Mouse (Mus musculus): ENCODE measurements around the gene Foxn2. TPM values are rescaled to one million over a fixed set of nuclear protein-coding genes. Genes with fewer than 3 reads are reported as not detected.
A peak's percentile ranks its signal among the peaks of the same experiment; 100 is the strongest.
"Not testable (repeated sequence)": the region's sequence is repeated elsewhere in the genome, so short reads cannot be mapped to it uniquely, and the experiment has no call there.

The Foxn2 gene
- total RNA-seq (2021) = 10 to 100 TPM in 1 of 2 experiments, 1 to 10 TPM in 1; 9.3 to 10.9 TPM
- long read RNA-seq, experiment 1, full-length matches to known transcripts = 1 of 1 reads
- long read RNA-seq, experiment 1, partial matches to known transcripts = 0 of 1 reads
- long read RNA-seq, experiment 1, other reads (novel, unspliced or antisense) = 0 of 1 reads
- long read RNA-seq, experiment 2, full-length matches to known transcripts = 2 of 8 reads
- long read RNA-seq, experiment 2, partial matches to known transcripts = 0 of 8 reads
- long read RNA-seq, experiment 2, other reads (novel, unspliced or antisense) = 6 of 8 reads

DNA sequence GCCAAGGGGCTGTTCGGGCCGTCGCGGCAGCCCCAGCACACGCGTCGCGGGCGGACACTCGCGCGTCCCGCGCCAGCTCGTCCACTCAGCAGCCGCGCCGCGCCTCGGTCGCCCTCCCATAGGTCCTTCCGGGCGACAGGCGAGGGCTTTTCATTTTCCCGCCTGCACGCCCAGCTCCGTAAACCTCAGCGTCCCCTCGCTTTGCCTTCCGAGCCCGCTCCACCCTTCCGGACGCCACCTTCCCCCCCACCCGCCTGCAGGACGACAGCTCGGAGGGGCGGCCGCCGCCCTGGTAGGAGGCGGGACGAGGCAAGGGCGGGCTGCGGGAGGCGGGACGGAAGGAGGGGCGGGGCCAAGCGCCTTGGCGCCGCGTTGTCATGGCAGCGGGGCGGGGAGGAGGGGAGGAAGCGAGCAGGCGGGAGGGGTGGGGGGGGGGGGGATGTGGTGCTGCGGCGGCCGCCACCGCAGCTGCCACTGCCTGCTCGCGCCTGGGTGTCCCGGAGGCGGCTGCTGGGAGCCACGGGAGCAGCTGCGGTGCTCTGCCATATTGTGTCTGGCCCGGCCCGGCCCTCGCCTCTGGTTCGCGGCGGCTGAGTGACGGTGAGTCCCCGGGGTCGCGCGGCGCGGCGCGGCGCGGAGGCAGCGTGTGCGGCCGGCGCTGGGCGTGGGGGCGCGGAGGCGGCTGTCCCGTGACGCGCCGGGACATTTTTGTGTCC lies at the start of gene Foxn2:
TSS of gene Foxn2 (plus strand) at position 427 of the 716 bp plus-strand sequence.
- DNase-seq = peak; percentile 97

DNA sequence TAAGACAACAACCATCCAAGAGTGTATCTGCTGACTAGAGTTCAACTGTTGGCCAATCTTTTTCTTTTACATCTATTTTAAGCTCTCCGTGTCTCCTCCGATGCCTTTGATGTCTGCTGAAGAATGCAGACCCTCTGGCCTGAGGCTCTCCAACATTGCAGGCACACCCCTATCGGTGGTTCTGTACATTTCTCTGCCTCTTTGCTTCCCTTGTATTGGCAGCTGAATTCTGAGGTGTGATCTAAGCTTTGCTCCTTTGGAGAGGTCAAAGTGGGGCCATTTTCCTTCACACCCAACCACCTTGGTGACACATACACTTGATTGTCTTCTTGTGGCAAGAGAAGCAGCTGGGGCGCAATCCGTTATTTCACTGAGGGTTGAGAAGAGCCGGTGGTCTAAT lies 43.0 kb upstream of the Foxn2 start:
- no peak for DNase-seq

DNA sequence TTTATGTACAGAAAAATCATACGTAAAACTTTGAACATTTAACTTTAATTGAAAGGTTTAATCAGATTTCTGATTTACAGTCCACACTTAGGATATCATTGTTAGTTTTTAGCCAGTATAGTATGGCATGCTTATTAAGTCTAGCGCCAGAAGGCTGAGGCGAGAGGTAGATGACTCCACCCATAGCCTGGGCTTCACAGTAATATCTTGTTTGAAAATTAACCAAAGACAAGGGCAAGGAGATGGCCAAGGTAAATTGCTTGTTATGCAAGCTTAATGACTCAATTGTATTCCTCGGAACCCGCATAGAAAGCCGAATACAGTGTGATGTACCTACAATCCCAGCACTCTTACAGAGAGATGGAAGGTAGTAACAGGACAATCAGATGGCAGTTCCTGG lies 42.4 kb upstream of the Foxn2 start:
- no peak for DNase-seq

DNA sequence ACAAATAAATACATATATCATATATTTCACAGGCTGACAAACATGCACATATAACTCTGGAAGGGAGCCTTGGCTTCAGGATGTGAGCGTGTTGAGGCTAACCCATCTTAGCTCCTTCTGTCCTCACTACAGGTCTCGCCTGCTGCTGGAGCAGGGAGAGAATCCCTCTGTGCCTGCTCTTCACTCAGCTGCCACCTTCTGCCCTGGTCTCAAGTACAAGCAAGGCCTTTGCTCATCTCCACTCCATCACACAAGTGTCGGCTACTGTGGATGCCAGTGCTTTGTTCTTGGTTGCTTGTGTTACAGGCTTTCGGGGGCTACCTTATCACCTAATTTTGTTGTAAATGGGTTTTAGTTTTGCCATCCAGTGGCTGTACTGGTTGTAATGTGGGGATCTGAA lies 41.7 kb upstream of the Foxn2 start:
- no peak for DNase-seq

DNA sequence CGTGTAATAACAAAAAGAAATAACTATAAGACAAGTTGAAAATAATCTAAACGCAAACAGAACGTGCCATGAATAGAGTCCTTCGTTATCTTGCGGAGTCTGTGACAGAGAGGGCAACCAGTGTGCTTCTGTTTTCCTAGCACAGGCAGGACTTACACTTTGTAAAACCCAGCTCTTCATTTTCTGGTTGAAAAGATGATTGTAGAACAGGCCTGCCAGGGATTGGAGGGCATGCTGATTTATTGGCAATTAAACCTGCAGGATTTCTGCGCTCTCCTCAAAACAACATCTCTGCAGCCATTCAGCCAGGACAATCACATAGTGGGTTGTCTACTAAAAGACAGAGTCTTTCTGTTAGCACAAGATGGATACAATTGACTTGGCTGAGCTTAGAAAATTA lies 40.4 kb upstream of the Foxn2 start:
- no peak for DNase-seq

DNA sequence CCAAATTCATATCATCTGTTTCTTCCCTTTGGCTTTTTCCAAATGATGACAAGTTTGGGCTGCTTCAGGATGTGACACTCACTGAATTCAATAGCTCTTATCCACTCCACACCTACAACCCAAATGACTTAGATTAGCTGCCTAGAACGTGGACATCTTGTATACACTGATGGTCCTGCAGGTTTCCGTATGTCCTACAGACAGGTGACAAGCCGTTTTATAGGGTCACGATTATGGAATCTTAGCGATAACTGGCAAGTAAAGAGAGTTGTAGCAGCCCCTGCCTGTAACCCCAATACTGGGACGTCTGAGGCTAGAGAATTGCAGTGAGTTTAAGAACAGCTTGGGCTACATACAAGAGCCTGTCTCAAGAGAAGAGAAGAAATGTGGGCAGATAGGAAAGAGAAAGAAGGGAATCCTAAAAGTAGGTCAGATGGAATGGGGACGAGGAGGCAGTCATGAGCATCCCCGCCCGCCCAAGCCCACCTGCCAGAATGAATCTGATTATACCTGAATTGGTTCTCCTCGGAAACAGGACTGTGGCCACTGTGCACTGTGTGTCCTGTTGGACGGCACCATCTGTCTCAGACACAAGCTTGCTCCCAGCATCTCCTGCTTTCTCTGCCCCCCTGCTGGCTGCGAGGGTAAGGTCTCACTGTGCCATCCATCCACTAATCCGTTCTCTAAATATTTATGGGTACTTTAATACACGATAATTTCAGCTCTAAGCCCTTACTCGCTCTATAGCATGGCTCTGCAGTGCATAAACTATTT lies 39.6 kb upstream of the Foxn2 start:
- no peak for DNase-seq

DNA sequence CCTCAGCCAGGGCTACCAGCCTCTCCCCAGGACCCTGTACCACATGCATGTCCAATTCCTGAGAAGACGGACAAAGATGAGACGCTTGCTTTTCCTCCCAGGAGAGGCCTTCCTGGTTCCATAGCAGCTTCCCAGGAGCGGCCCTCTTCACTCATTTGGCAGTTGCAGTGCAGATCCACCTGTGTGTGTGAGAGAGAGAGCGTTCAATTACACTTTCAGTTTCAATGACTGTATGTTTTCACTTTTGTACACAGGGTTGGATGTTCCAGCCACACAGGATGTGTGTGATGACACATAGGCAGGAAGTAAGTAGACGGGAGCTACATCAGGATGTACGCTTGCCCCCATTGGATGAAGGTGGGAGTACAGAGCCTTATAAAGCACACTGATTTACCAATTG lies 37.2 kb upstream of the Foxn2 start:
- no peak for DNase-seq

DNA sequence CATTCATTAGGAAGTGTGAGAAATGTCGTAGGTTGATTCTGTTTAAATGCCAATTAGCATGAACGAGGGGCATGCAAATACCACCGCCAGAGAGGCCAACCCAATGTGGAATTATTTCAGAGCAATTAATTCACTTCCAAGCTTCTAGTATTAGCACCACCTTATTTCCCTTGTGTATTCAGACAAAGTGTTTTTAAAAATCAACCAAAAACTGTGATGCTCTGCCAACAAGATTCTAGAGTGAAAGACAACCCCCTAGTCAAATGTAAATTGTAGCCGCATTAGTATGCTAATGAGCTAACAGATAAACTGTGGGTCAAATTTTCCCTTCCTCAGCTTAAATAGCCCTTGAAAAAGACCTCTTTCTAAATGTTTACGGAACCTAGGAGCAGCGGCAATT lies 36.0 kb upstream of the Foxn2 start:
- no peak for DNase-seq

DNA sequence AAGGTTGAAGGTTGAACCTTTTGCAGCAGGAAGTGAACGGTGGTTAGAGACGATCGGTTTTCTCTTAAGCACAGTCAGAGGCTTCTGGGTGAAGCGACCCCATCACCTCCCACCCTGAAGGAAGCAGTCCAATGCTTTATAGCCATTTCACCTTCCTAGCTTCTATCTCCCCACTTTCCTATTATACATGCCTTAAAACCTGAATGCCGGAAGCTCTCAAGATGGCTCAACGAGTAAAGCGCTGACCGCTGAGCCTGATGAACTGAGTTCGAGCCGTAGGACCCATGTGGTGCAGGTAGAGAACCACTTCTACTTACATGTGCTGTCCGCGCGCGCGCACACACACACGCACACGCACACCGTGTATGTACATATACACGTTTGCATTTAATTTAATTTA lies 35.4 kb upstream of the Foxn2 start:
- DNase-seq = no peak

DNA sequence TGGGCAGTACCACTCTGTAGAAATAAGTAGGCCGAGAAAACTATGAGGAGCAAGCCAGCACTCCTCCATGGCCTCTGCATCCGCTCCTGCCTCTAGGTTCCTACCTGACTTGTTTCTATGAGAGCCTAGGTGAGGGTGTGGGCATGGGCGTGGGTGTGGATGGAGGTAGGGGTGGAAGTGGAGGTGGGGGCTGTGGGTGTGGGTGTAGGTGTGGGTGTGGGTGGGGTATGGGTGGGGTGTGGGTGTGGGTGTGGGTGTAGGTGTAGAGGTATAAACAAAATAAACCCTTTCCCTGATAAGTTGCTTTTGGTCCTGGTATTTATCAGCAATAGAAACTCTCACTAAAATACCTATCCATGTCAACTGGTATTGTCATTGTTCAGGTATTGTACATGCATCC lies 30.8 kb upstream of the Foxn2 start:
- DNase-seq = no peak

DNA sequence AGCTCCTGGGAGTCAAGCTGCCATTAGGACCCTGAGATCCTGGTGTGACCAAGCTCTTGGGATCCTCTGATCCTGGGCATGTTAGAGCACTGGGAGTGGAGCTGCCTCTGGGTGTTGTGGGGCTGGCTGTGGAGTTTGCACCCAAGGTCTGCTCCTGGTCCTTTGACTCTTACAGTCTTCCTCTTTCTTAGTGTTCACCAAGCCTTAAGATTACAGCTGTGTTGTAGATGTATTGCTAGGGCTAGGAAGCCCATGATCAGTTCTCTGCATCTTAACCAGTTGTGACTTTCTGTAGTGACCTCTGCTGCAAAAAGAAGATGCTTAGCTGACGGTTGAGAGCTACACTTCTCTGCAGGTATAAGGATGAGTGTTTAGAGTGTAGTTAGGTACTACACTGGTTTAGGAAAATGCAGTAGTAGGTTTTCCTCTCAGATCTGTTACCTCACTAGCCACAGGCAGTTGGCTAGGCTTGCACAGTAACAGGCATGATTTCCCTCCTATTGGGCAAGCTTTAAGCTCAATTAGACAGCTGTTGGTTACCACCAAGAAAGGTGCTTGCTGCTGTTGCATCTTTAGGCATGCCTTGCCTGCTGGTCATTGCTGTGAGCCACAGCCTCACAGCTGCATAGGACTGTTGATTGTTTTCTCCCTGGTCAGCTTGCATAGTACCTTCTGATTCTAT lies 27.2 kb upstream of the Foxn2 start:
- no peak for DNase-seq

DNA sequence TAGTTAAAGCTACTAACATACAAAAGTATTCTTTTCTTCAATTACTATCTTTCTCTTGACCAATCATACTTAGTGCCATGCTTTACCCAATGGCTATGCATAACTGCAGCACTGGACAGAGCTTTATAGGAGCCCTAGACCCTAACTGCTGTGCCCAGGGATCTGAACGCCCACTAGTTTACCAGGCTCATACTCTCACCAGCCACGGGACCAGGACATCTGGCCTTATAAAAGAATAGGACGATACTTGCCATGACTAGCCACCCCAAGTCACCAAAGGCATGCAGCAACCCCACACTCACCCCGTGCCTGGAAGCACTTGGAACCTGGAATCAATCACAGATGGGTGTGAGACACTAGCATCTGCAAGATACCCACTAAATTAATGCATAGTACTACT lies 20.1 kb upstream of the Foxn2 start:
- no peak for DNase-seq

DNA sequence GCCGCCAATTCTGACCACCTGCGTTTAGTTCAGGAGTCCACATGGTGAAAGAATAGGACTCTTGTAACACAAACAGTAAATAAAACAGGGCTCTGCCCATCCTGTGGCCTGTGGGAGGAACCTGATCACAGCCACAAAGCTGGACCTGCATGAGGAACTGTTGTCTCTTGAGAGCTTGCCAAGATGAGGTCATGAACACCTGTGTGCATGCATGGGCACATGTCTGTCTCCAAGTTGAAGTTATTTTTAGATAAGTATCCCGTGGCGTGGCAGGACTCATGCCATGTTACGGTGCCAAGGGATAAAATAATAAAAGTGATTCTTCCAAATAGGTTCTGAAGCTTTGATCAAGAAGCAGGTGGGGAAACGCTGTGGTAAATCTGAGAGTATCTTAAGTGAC lies 19.3 kb upstream of the Foxn2 start:
- DNase-seq = peak; percentile 9

DNA sequence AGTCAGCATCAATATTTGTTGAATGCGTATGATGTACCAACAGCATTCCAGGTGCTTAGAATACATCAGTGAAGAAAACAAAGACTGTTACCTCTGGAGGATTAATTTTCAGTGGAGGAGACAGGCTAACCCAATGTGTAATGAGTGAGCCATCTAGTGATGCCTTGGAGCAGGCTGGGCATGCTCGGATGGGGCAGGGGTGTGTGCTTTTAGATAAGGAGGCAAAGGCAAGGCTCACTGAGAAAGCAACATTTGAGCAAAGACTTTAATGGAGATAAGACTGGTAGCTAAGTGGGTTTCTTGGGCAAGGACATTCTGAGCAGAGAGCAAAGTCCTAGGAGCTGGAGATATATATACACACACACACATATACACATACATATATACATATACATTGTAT lies 9.8 kb upstream of the Foxn2 start:
- no peak for DNase-seq

DNA sequence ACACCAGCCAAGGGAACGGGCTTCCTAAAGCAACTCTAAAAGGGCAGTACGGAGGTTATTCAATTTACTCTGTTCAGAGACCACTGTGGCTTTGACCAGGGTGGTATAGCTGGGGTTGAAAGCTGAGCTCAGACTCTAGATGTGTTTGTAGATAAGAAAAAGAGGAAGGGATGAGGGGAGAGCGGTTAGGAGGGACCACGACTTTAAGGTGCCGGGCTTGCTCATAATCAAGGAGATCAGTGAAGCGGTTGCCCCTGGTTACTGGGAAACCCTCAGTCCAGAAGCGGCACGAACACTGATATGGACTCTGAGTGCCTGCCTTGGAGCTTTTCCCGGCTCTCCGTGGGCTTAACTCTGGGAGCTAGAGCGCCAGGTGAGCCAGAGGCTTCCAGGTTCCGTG lies 9.0 kb upstream of the Foxn2 start:
- DNase-seq = no peak

DNA sequence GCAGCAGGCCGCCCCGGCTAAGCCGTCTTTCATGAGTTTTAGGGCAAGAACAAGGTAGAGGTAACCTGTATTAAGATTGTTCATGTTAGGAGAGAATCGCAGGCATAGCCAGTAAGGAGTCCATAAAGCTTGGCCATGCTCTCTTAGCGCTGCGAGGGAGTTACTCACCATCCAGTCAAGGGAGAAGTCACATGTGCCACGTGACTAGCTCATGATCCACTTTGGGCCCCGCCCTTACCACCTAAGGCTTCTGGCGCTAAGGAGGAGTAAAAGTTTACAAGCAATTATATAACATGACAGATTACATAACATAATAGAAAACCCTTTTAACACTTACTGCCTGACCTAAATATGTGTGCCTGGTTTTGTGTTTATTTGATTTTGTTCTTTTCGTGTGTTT lies 8.5 kb upstream of the Foxn2 start:
- no peak for DNase-seq

DNA sequence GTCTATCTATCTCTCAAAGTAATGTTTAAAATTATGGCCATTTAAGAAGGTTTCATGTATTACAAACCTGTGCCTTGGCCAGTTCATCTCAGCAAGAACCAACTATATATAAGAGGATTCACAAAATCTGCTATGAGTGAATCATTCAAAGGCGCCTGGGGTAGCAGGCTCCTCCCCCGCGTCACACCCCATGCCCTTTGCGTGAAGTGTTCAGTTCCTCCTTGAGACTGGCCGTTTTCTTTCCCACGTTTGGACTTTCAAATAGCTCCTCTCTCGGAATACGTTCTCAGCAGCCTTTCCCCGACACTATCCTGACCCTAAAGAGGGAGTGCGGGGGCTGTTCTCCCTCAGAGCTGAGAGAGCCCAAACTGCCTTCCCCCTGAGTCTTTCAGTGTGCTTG lies 5.2 kb upstream of the Foxn2 start:
- no peak for DNase-seq

DNA sequence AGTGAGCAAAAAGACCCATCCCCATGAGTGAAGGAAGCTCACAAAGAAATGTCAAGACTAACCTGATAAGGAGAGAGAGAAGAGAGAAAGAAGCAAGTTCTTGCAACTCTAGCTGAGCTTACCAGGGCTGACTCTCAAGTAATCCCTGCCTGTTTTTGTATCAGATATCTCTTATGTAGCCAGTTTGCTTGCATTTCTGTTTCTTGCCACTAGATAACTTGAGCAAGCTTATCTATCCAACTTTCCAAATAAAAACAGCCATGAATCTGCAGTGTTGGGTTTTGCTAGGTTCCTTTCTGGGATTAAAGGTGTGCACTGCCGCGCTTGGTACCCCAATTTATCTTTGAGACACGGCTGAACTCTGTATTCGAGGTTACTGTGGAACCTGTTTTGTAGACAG lies 4.2 kb upstream of the Foxn2 start:
- DNase-seq = no peak

DNA sequence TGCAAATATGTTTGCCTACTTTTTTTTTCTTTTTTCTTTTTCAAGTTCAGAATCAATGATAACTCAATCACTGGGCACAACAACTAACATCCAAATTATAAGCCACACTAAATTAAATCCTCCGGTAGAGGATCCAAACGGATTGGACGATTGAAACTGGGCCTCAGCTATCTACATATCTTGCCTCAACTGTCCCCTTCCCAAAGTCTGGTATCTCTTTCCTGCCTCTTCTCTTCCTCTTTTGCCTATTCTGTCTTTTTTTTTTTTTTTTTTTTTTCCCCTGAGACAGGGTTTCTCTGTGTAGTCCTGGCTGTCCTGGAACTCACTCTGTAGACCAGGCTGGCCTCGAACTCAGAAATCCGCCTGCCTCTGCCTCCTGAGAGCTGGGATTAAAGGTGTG lies 3.8 kb upstream of the Foxn2 start:
- not testable (repeated sequence) for DNase-seq

DNA sequence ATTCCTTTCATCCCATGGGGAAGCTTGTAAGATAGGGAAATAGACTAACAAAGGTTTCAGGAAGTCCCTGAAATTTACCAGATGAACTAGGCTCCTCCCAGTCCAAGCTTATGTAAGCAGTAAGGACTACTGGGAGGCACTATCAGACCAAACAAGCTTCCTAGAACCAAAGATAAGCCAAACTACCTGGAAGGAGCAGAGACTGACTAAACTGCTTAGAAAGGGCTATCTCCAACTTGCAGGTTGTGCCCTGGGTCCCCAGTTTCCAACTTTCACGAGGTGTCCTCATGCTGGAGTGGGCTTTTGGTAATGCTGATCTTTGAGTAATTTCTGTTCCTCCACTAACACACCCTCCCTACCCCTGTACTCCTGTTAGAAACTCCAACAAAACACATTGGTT lies 3.1 kb upstream of the Foxn2 start:
- no peak for DNase-seq

DNA sequence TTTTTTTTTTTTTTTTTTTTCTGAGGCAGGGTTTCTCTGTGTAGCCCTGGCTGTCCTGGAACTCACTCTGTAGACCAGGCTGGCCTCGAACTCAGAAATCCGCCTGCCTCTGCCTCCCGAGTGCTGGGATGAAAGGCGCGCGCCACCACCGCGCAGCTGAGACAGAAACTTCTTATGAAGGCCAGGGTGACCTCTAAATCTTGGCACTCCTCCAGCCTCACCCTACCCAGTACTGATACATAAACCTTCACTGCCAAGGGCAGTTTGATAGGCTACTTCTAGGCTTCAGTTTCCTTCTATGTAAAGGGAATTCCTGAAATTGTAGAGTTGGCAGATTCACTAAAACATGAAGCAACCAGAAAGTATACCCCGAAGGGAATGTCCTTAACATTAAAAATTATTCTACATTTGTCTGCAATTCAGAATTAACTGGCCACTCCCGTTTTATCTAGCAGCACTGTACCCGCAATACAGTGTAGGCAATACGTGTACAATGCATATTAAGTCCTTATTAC lies 918 bp upstream of the Foxn2 start:
- no peak for DNase-seq

DNA sequence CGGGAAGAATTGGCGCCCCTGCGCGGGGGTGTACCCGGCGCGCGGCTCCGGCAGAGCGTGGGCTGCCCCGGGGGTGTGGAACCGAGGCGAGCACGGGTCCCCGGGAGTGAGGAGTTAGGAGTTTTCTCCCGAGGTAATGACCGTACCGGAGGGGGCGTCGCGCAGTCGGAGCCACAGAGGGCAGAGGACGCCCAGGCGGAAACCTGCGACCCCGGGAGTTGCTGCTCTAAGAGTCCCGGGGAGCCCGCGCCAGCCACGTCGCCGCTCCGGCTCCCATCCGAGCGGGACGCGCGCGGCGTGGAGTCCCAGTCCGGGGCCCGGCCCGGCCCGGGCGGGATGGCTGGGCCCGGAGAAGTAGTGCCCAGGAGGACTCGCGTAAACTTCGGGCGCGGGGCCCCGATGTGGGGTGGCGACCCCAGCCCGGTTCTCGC lies 505 bp downstream of the Foxn2 start:
- DNase-seq = no peak
